Mouse (Mus musculus) adrenal gland, adult 18-20 months (tissue): ENCODE measurements around the gene Commd9. TPM values are rescaled to one million over a fixed set of nuclear protein-coding genes. Genes with fewer than 3 reads are reported as not detected.

ENCODE experiments used
- DNase-seq, 2 experiments: peaks; one replicate each; pipeline ENCODE4 v3.0.0; 2021 to 2022; ENCODE audit warnings: low spot score in 2 of 2
- long read RNA-seq, 2 experiments: library from polyadenylated mRNA; stranded (forward); transcript quantifications; one replicate each; pipeline ENCODE4 v2.0.0; 2021
- total RNA-seq, 2 experiments: library from RNA; stranded (reverse); gene quantifications; 1 replicate in 1 of 2; 2 replicates in 1 of 2; pipeline ENCODE4 v1.2.3; 2021

Commd9 gene
- total RNA-seq = 10 to 100 TPM; 36.5 to 37.1 TPM
- long read RNA-seq, experiment 1, transcript Commd9-201 (6 exons, 1,191 nt) = major isoform, 13 of 15 reads
- long read RNA-seq, experiment 1, partial matches to known transcripts = 0 of 15 reads
- long read RNA-seq, experiment 1, other reads (novel, unspliced or antisense) = 2 of 15 reads
- long read RNA-seq, experiment 2, transcript Commd9-201 (6 exons, 1,191 nt) = major isoform, 66 of 79 reads
- long read RNA-seq, experiment 2, partial matches to known transcripts = 4 of 79 reads
- long read RNA-seq, experiment 2, other reads (novel, unspliced or antisense) = 9 of 79 reads

DNA sequence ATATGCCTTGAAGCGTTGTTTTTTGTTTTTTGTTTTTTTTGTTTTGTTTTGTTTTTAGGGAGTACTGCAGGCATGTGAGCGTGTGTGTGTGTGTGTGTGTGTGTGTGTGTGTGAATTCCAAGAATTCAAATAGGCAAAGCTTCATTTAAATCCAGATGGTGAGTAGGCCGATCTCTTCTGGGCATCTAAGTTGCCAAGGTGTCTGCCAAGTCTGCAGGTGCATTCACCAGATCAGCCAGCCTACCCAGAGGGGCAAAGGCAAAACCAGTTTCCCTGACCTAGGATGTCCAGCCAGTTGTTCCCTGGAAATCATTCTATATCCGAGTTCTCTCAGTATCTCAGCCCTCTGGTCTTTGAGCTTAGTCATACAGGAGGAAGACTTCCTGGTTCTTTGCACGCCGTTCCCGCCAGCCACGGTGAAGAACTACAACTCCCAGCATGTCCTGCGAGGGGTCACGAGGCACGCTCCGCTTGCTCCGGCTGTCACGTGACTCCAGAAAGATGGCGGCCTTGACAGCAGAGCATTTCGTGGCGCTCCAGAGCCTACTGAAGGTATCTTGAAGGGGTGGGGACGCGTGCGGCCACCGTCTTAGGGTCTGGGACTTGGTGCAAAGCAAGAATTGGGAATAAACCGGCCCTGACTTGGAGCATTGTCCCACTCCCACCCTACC, at the start of gene Commd9:
TSS of gene Commd9 (plus strand) at position 480 of the 671 bp plus-strand sequence.
- DNase-seq = peak; percentile 85 to 89

DNA sequence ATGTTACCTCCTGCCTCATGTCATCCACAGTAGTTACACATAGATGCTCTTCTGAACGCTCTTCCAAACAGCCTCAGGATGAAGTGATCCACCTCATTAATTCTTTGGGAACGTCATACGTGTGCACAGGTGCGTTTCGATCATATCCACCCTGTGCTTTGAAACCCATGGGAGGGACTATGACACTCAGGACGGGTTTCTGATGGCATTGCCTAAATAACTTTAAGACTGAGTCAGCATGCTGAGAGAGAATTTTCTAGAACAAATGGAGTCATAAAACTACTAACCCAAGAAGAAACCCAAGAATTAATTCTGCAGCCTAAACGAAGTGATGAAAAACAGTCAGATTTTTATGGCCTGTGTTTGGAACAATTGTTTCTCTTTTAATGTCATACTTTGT, 43.3 kb upstream of the Commd9 start:
- DNase-seq = no peak

DNA sequence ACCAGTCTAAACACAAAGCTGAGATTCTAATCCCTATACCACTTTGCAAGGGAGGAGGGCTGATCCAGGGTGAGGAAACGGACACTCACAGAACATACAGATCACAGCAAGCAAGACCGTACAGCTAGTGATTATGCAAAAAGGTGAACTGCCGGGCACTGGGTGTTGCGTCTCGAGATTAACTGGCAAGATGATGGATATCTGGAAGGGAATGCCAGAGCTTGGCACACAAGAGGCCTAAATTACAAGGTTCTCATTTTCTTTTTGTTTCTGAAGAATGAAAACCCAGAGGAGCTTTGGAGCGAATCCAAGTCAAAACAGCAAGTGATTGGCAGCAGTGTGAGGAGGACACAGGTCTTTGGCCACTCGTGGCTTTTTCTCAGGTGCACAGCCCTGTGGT, 31.3 kb upstream of the Commd9 start:
- DNase-seq = no peak

DNA sequence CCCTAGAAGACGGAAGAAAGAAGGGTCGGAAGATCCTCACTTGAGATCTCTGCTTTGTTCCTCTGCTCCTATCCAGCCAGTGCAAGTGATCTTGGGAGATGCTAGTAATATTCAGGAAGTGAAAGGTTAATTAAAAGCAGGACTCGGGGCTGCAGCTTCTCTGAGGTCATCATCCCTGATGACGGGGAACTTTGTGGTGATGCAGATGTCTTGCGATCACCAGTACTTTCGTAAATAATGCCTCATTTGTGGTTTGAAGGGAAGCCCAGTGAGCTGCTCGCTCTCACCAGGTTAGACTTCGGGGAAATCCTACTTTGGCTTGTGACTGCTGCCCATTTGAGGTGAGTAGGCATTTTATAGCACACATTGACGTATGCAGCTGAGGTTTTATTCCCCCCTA, 29.9 kb upstream of the Commd9 start:
- DNase-seq = no peak

DNA sequence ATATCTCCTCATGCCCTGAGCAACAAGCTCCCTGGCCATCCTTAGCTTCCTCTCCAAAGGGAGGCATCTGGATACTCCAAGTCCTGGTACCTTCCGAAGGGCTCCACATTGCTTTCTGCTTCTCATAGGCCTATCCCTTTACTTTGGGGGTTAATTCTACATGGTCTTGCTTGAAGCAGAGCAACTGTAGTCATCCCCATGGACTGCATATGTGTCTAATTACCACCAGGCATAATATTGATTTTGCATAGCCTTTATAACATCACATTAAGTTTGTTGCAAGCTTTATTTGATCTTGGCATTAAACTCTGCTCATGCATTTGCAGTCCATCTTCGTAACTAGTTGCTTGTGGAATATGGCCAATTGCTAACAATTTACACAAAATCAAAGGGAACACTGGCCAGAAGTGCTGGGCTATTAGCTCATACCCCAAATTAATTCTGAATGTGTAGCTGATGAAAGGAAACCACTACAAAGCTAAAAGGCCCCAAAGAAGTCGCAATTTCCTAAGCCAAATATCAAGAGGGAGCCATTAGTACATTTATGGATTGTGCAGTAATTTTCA, 25.0 kb upstream of the Commd9 start:
- DNase-seq = no peak

DNA sequence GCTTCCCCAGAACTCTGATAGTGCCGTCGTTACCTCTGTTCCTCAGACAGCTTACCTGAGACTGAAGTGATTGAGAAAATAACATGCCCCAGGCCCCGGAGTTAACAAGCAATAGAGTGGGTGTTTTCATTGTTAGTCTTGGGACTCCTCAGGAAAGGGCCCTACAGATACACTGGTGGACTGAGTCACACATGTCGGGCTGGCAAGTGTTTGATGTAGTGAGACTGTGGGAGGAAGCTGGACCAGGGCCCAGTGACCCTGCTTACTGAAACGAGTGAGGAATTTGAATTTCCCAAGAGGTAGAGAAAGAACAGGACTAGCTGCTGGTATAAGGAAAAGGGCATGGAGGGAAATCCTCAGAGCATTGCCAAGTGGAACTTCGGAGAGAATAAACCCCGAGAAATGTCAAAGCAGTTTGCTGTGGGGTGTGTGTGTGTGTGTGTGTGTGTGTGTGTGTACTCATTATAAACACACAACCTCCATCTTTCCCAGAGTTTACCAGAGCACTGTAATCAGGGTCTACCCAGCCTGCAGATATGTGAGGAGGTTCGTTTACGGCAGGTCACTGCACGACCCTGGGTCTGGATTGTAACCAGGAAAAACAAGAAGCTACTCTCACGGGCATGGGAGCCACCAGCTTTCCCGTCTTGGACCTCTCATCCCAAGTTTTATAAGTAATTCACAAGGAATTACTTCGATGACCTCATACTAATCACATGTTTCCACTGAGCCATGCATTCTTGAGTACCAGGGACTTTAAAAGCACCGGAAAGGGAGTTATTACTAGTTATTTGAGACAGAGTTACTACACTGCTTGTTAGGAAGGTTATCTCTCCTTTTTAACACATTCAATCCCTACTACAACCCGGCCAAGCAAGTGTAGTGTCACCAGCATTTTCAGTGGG, 23.6 kb upstream of the Commd9 start:
- peak; percentile 44 to 48 for DNase-seq

DNA sequence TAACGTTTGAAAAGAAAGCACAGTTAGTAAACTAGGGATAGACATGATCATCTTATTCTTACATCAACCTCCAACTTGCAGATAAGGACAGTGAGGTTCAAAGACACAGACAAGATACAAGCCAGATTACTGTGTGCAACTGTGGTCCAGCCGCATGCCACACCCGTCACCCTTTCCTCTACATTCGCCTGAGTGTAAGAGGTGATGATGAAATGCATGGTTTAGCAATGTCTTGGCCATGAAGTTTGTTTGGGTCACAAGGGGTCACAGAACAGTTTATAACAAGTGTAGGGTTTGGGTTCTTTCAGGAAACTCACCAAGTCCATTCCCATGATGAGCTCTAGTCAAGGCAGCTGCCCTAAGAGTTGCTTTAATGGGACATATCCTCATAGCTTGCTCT, 17.4 kb upstream of the Commd9 start:
- no peak for DNase-seq

DNA sequence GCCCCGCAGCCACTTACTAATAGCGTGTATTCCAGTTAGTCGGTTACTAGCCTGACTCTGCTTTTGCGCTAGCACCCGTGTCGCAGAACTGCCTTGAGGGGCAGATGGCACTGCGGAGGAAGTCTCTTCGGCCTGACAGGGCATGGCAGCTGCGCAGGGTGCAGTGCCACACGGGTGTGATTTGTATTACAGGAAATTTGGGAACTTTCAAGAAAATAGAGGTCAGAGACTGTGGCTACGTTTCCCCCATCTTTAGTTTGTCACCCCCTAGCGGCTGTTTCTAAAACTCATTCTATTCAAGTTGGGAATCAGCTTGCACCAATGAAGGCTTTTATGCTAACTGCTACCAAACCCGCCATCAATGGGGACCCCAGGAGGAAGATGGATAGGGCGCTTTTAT, 14.9 kb upstream of the Commd9 start:
- peak in 1 of 2 experiments; percentile 35 for DNase-seq

DNA sequence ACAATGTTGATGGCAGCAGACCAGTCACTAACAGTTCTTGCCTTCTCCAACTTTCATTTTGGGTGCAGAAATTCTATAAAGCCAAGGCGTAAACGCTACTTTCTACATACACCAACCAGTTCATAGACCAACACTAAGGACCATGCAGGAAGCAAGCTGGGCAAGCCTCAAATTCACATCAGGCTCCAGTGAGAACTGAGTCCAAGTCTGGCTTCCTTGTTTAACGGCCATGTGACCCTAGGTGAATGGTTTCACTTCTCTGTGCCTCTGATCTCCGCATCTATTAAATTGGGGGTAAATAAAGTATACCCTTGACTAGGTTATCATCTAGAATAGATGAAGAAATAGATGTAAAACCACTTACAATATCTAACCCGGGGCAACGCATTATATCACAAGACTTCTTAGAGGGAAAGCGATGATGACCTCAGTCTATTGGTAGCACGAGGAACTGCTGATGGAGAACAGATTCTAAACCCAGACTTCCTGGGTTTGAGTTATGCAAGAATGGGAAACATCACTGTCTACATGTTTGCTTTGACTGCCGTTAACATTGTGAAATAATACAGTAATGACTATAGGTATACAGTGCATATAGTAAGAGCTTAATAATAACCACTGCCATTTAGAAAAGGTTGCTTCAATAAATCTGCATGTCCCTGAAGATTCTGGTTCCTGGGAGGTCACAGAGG, 4.4 kb upstream of the Commd9 start:
- DNase-seq = no peak

DNA sequence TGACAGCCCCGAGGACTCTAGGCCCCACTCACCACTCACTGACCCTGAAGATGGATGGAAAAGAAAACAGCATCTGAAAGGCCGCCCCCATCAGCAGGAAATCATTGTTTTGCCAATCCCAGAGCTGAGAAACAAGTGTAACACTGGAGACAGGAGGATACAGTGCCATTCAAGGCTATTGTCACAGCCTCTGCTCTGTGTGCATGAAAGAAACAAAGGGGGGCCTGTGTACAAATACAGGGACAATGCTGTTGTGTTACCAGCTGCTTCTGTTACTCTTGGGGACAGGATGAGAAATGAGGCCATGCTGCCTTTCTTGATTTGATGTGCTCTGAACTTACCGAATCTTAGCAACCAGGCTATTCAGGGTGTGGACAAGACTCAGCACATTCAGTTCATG, 3.0 kb upstream of the Commd9 start, which contains the start of gene Prr5l:
TSS of gene Prr5l (minus strand) at position 30 of the 400 bp plus-strand sequence.
- DNase-seq = no peak

DNA sequence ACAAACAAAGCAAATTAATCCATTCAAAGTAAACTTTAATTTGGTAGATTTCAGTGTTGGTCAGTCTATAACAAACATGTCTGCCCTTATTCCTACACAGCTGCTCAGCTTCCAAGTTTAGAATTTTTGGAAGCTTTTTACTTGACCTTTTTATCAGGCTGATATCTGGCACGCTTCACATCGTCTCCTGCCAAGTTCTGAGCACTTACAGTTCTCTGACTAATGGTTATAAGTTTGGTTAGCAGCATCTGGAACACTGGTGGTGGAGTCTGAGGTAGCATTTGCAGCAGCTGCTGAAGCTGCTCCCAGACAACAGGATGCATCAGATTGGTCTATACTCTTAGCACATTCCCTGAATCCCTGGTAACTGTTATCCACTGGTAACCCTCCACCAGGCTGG, 1.8 kb upstream of the Commd9 start:
- DNase-seq = peak in 1 of 2 experiments; percentile 33

DNA sequence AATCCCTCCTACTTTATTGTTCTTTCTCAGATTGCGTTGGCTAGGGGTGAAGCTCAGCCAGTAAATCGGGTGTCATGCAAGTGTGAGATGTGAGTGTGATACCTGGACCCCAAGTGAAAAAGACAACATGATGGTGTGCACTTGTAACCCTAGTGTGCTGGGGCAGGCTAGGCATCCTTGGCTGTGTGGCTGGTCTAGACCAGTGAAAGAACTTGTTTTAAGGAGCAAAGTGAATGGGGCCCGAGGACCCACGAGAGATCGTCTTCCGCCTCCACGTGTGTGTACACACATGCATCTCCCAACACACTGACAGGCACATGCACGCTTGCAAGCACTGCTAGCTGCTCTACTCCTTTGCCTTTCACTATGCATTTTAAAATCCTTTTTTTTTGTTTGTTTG, 2.8 kb downstream of the Commd9 start:
- DNase-seq = no peak

DNA sequence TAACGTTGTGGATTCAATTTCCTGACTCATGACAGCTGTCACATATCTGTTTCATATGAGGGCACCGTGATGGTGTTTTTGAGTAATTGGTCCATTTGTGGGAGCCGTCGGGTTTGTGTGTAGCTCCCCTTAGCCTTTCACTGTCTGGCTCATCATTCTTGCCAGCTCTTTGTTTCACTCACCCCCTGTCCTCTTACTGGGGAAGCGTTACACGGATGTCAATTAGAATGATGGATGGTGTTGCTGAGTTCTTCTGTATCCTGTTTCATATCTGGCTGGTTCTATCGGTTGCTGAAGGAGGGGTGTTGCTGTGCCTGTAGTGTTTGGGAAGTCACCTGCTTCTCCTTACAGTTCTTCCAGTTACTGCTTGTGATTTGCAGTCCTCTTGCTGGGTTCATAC, 5.1 kb downstream of the Commd9 start:
- DNase-seq = no peak

DNA sequence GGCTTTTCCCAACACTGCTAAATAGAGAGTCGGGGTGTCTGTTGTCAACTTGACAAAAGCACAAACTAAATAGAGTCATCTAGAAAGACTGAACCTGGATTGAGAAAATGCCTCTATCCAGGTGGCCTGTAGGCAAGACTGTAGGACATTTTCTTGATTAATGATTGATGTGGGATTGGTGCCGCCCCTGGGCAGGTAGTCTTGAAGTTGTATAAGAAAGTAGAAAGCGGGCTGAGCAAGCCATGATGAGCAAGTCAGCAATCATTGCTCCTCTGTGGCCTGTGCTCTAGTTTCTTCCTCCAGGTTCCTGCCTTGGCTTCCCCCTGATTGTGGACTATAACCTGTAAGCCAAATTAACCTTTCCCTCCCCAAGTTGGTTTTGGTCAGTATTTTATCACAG, 8.1 kb downstream of the Commd9 start:
- no peak for DNase-seq

DNA sequence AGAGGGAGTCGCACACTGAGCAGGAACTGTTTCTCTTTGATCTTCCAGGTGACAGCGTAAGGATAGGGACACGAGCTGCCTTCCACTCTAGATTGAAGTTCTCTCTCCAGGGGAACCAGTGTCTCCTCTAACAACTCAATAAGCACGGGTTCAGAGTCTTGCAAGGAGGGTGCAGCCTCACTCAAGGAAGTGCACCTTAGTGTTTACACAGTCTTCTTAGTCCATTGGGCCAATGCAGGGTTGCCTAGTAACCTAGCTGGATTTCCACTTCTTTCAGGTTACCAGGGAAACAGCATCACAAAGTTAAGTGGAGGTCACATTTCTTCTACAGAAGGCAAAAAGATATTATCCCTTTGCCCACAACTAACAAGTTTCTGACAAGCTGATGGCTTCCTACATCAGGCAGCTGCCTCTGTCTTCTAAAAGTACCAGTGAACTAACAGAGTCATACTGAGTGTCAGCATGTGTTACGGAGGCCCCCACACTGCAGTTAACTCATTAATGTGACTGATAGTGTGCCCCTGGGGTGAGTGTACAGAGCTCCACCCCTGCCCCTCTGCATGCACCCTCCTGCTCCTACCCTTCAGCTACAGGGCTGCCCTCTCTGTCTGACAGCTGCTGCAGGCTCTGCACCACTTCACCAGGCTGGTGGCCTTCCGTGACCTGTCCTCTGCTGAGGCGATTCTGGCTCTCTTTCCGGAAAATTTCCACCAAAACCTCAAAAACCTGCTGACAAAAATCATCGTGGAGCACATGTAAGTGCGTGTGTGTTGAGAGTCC, 10.6 kb downstream of the Commd9 start:
- no peak for DNase-seq

DNA sequence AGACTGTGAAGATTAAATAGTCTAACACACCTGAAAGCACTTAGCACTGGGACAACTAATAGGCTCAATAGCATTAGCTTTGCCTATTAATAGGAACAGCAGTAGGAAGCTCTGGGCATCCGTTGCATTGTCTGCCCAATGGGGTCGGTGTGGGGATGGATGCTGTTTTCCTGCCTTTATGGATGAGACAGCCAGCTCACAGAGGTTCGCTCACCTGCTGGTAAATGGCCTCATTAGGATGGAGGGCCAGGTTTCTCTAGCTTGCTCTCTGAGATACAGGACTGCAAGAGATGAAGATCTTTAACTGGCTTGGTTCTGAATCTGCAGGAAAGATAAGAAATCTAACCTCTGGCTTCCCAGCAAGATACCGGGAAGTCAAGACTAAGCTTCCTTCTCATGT, 16.1 kb downstream of the Commd9 start:
- DNase-seq = no peak

DNA sequence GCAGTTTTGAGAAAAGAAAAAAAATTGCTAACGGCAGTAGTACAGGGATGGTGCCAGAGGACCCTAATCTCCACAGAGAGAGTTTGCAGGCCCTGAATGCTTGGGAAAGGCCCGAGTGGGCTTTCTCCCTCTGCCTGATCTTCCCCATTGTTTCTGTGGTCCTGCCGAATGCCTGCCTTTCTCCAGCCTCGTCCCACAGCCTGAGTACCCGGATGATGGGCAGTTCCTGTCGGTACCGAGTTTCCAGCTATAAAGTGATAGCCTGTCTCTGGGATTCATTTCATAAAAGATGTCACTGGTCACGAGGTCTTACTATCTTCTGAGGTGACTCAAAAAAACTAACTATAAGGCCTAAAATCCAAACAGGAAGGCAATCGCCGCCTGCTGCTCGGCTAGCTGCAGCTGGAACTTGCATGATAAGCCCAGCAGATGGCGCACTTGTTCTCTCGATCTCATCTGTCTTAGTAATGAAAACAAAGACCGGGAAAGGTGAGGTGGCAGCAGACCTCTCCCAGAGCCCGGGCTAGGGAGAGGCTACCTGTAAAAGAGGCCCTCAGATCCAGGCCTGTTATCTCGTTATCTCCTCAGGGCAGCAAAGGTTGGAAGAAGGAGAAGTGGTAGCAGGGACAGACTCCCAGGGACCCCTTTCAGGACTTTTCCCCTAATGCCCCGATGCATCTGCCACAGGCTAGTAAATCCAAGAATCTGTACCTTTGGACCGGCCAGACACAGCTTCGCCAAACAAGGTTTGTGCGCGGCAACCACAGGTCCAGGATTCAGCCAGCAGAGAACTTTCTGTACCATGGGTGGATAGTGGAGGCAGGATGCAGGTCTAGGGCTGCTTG, 19.7 kb downstream of the Commd9 start:
- peak; percentile 71 to 72 for DNase-seq

DNA sequence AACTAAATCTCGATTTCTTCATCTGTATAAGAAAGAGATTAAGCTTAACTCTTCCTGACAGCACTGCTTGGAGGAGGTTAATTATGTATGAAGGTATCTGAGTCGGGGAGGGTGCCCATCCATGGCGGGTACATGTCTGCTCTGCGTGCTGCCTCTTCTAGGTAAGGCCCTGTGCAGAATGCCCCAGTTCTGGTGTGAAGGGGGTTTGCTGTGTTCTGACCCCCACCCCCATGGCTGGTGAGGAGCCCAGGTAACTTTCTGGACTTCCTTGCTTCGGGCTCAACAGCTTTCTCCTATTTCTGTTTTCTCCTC, 20.3 kb downstream of the Commd9 start:
- no peak for DNase-seq

DNA sequence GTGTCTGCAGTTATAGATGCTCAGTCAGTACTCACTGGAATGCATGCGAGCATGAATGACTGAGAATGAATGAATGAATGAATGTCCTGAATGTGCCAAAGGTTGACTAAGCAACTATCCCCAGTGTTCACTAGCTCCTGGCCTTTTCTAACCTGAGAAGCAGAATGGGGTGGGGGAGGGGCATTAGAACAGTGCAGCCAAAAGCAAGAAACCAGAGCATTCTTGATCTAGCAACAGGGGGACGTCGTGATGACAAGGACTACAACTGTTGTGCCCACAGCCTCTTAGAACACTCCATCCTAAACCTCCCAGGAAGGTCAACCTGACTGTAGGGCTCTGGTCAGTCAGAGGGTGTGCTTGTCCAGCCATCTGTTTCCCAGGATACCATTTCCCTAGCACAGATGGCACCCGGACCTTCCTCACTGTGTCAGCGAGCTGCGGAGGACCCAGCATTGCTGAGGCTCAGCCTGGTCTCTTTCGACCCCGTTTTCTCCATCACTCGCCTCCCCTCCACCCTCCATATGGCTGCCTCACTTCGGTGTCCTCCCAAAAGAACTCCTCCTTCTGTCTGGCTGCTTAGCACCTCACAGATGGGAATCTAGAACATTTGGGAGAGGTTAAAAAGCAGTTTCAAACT, 21.5 kb downstream of the Commd9 start:
- no peak for DNase-seq
